Mouse (Mus musculus): ENCODE data around the gene Wwtr1.

DNA sequence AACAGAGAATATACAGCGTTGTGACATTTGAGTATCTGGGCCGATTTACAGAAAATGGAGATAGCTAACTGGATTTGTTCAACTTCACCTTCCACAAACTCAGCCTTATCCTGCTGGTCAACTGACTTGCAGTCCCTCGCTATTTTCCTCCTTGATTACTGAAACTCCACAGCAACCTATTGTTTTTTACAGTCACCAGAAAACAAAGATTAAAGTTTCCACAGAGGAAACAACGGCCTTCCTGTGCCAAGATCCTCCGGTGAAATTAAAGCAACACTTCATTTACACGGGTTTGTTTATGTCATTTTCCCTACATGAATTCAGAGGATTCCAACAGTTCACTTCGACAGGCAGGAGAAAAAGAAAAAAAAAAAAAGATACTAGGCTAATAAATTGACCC, 34.5 kb downstream of the Wwtr1 start:
- no peak for TF ChIP-seq TAL1 (IDR thresholded peaks at IDR 0.05; ENCODE audit: low read length)
- TF ChIP-seq GATA1 (IDR thresholded peaks at IDR 0.05; ENCODE audit: low read length): no peak

Data from erythroblast, embryonic 14.5 days (primary cell).